Mouse (Mus musculus): Measurements from ENCODE around the gene Vav1.
A peak's percentile ranks its signal among the peaks of the same experiment; 100 is the strongest.
"Not testable (repeated sequence)": the region's sequence is repeated elsewhere in the genome, so short reads cannot be mapped to it uniquely, and the experiment has no call there.

Vav1 gene

GRCm38 (mm10) chr17:57253306-57253705 is 25.6 kb upstream of the Vav1 start:
- no peak for DNase-seq (ENCODE audit: low read depth, low spot score)

GRCm38 (mm10) chr17:57255354-57255753 is 23.5 kb upstream of the Vav1 start:
- DNase-seq (ENCODE audit: low read depth, low spot score): no peak

- no peak for DNase-seq (ENCODE audit: low read depth, low spot score)
Observed at GRCm38 (mm10) chr17:57256921-57257485, 21.9 kb upstream of the Vav1 start.

GRCm38 (mm10) chr17:57258191-57258590 is 20.7 kb upstream of the Vav1 start:
- DNase-seq (ENCODE audit: low read depth, low spot score): no peak

- DNase-seq (ENCODE audit: low read depth, low spot score): no peak
Observed at GRCm38 (mm10) chr17:57259742-57260141, 19.2 kb upstream of the Vav1 start.

GRCm38 (mm10) chr17:57260351-57260750 is 18.5 kb upstream of the Vav1 start:
- no peak for DNase-seq (ENCODE audit: low read depth, low spot score)

- no peak for DNase-seq (ENCODE audit: low read depth, low spot score)
Observed at GRCm38 (mm10) chr17:57261286-57261685, 17.6 kb upstream of the Vav1 start.

GRCm38 (mm10) chr17:57261796-57262195 is 17.1 kb upstream of the Vav1 start:
- no peak for DNase-seq (ENCODE audit: low read depth, low spot score)

GRCm38 (mm10) chr17:57262901-57263550 is 15.9 kb upstream of the Vav1 start:
- DNase-seq (ENCODE audit: low read depth, low spot score): no peak

GRCm38 (mm10) chr17:57264164-57264563 is 14.7 kb upstream of the Vav1 start:
- DNase-seq (ENCODE audit: low read depth, low spot score): no peak

GRCm38 (mm10) chr17:57264972-57265945 is 13.6 kb upstream of the Vav1 start:
- DNase-seq (ENCODE audit: low read depth, low spot score): no peak

GRCm38 (mm10) chr17:57267556-57268126 is 11.3 kb upstream of the Vav1 start:
- DNase-seq (ENCODE audit: low read depth, low spot score): no peak

GRCm38 (mm10) chr17:57271301-57271700 is 7.6 kb upstream of the Vav1 start:
- no peak for DNase-seq (ENCODE audit: low read depth, low spot score)

- DNase-seq (ENCODE audit: low read depth, low spot score): no peak
Observed at GRCm38 (mm10) chr17:57273846-57274245, 5.1 kb upstream of the Vav1 start.

GRCm38 (mm10) chr17:57274686-57275085 is 4.2 kb upstream of the Vav1 start:
- DNase-seq (ENCODE audit: low read depth, low spot score): no peak

- no peak for DNase-seq (ENCODE audit: low read depth, low spot score)
Observed at GRCm38 (mm10) chr17:57275111-57275996, 3.5 kb upstream of the Vav1 start.

- no peak for DNase-seq (ENCODE audit: low read depth, low spot score)
Observed at GRCm38 (mm10) chr17:57275997-57276351, 2.9 kb upstream of the Vav1 start.

GRCm38 (mm10) chr17:57276634-57277121 is 2.2 kb upstream of the Vav1 start:
- peak; percentile 61 for DNase-seq (ENCODE audit: low read depth, low spot score)

GRCm38 (mm10) chr17:57277598-57278261 is 1.2 kb upstream of the Vav1 start:
- not testable (repeated sequence) for DNase-seq (ENCODE audit: low read depth, low spot score)

GRCm38 (mm10) chr17:57278537-57278936 is 363 bp upstream of the Vav1 start:
- no peak for DNase-seq (ENCODE audit: low read depth, low spot score)
